8 mouse cellular contexts compared by ENCODE assay signal in genomic region chr11:12025392-12025755, GRCm38 (mm10). TPM values are rescaled to one million over a fixed set of nuclear protein-coding genes. Genes with fewer than 3 reads are reported as not detected.
DNase-seq lines count a peak whose midpoint lies in the region; ATAC-seq and TF ChIP-seq lines count a peak whose summit lies in the region.

No protein-coding gene starts in this region.

- TF ChIP-seq POLR2A in limb, embryonic 14.5 days (IDR thresholded peaks at IDR 0.05; ENCODE audit: borderline replicate concordance, extremely low read depth, insufficient read depth, insufficient read length), result no peak

- peaks cover 53% of the 10 kb centered on the region for H3K27me3 ChIP-seq in megakaryocyte, embryonic 14.5 days (replicated peaks)
- peaks cover 78% of the 10 kb centered on the region for H3K27me3 ChIP-seq in limb, embryonic 14.5 days (ENCODE audit: control insufficient read depth, insufficient read depth, low read length)
- peaks cover 9% of the 10 kb centered on the region; the same call in 1 of the 2 replicates for H3K27me3 ChIP-seq in stomach, postnatal 0 days (ENCODE audit: control insufficient read depth, insufficient read depth, low read length)

- H3K4me3 ChIP-seq in megakaryocyte, embryonic 14.5 days (replicated peaks), result peak overlapping the region; percentile 12
- no peak overlapping the region for H3K4me3 ChIP-seq in limb, embryonic 14.5 days (replicated peaks; ENCODE audit: low read length)
- H3K4me3 ChIP-seq in stomach, postnatal 0 days (ENCODE audit: low read depth, low read length), result no peak overlapping the region; the same call in 1 of the 2 replicates

- peak overlapping the region; percentile 52 for H3K4me2 ChIP-seq in limb, embryonic 14.5 days (replicated peaks; ENCODE audit: low read depth, low read length, severe bottlenecking)
- H3K4me2 ChIP-seq in stomach, postnatal 0 days (replicated peaks; ENCODE audit: low read depth), result no peak overlapping the region; the same call in 1 of the 2 replicates

- no peak overlapping the region for H3K27ac ChIP-seq in limb, embryonic 14.5 days (replicated peaks; ENCODE audit: low read depth, low read length)
- no peak overlapping the region for H3K27ac ChIP-seq in stomach, postnatal 0 days (replicated peaks)

- no peak for TF ChIP-seq EP300 in stomach, postnatal 0 days (optimal IDR thresholded peaks at IDR 0.05)

- H3K9ac ChIP-seq in limb, embryonic 14.5 days (ENCODE audit: low read depth, low read length, severe bottlenecking), result no peak overlapping the region
- no peak overlapping the region for H3K9ac ChIP-seq in stomach, postnatal 0 days (ENCODE audit: low read length)

- no peak for ATAC-seq in megakaryocyte, adult 5-6 weeks (ENCODE audit: poor library complexity, severe bottlenecking)
- ATAC-seq in limb, embryonic 14.5 days (ENCODE audit: low FRiP score, low read depth), result peak; percentile 78
- peak; percentile 71 for ATAC-seq in stomach, postnatal 0 days (ENCODE audit: low FRiP score, low TSS enrichment)
- ATAC-seq in activated CD4-positive, CD25-positive, alpha-beta regulatory T cell, adult 4 months, result no peak

- TF ChIP-seq CTCF in stomach, postnatal 0 days (IDR thresholded peaks at IDR 0.05; ENCODE audit: low read depth), result no peak

- peak; percentile 12 to 28 for DNase-seq in frontal cortex, adult 2 months (ENCODE audit: extremely low spot score in 1 of 2, low spot score in 1 of 2)
- no peak for DNase-seq in frontal cortex, postnatal 10 days (ENCODE audit: low spot score in 2 of 2)
- peak; percentile 8 for DNase-seq in limb, embryonic 14.5 days (ENCODE audit: low spot score)
- DNase-seq in stomach, postnatal 0 days (ENCODE audit: low spot score), result peak; percentile 21
- no peak for DNase-seq in heart, adult 11 months

- H3K4me1 ChIP-seq in megakaryocyte, embryonic 14.5 days, result peaks cover 11% of the 10 kb centered on the region
- H3K4me1 ChIP-seq in limb, embryonic 14.5 days (ENCODE audit: control insufficient read depth, insufficient read depth, low read length), result no peaks in the 10 kb centered on the region
- no peaks in the 10 kb centered on the region for H3K4me1 ChIP-seq in stomach, postnatal 0 days (replicated peaks; ENCODE audit: control insufficient read depth, insufficient read depth)

- H3K36me3 ChIP-seq in megakaryocyte, embryonic 14.5 days (replicated peaks; ENCODE audit: low read length), result peaks cover 17% of the 10 kb centered on the region
- peaks cover 70% of the 10 kb centered on the region for H3K36me3 ChIP-seq in limb, embryonic 14.5 days (ENCODE audit: control insufficient read depth, insufficient read depth, low read length)
- no peaks in the 10 kb centered on the region for H3K36me3 ChIP-seq in stomach, postnatal 0 days (ENCODE audit: control insufficient read depth, insufficient read depth, low read length)

- H3K9me3 ChIP-seq in megakaryocyte, embryonic 14.5 days, result peaks cover 20% of the 10 kb centered on the region
- H3K9me3 ChIP-seq in limb, embryonic 14.5 days (ENCODE audit: control insufficient read depth, low read length), result peaks cover 65% of the 10 kb centered on the region
- H3K9me3 ChIP-seq in stomach, postnatal 0 days (ENCODE audit: control insufficient read depth, low read length), result peaks cover 14% of the 10 kb centered on the region; the same call in 1 of the 2 replicates

- WGBS in limb, embryonic 14.5 days, result 62% methylated on average over 32 of the region's 32 CpGs
- WGBS in stomach, postnatal 0 days, result 56% methylated on average over 32 of the region's 32 CpGs

RNA-seq across cellular contexts. Expression of gene Grb10, which starts 13.1 kb away (rescaled TPM):
- 32.4 and 35.6 TPM in 2 replicates for polyA plus RNA-seq in frontal cortex, adult 2 months (2012; rRNA removed)
- polyA plus RNA-seq in megakaryocyte, embryonic 14.5 days (2012; ENCODE audit: insufficient read depth, low replicate concordance), result 7.2 and 27.6 TPM in 2 replicates
- total RNA-seq in megakaryocyte, adult 5-6 weeks (2015), result not detected in 2 replicates
- total RNA-seq in megakaryocyte, adult 5-6 weeks (2017), result 0.37 TPM in 1 of 2 replicates, not detected in the other
- 644 and 734 TPM in 2 replicates for polyA plus RNA-seq in limb, embryonic 14.5 days (2012; rRNA removed)
- polyA plus RNA-seq in limb, embryonic 14.5 days (2014; fragmentation: Nextera tagmentation; extraction: Ambion mirVana), result 239 and 243 TPM in 2 replicates
- 57.3 and 64.7 TPM in 2 replicates for polyA plus RNA-seq in stomach, postnatal 0 days (2015; fragmentation: Nextera tagmentation; extraction: Ambion mirVana)
- not detected for polyA plus RNA-seq in activated CD4-positive, CD25-positive, alpha-beta regulatory T cell, adult 4 months (2017; shearing (Covaris generic))

Comparison
In these comparisons a context has a peak if more than half of its experiments do, and no peak if none do; other contexts are left out.
1. DNase-seq: peak in frontal cortex, adult 2 months (2 of 2), limb, embryonic 14.5 days (single experiment) and stomach, postnatal 0 days (single experiment); none in frontal cortex, postnatal 10 days (0 of 2) and heart, adult 11 months (single experiment).
2. ATAC-seq: peak in limb, embryonic 14.5 days (single experiment) and stomach, postnatal 0 days (single experiment); none in megakaryocyte, adult 5-6 weeks (single experiment) and activated CD4-positive, CD25-positive, alpha-beta regulatory T cell, adult 4 months (single experiment).